ENCODE assay signal across 22 mouse cellular contexts in the genomic region with DNA sequence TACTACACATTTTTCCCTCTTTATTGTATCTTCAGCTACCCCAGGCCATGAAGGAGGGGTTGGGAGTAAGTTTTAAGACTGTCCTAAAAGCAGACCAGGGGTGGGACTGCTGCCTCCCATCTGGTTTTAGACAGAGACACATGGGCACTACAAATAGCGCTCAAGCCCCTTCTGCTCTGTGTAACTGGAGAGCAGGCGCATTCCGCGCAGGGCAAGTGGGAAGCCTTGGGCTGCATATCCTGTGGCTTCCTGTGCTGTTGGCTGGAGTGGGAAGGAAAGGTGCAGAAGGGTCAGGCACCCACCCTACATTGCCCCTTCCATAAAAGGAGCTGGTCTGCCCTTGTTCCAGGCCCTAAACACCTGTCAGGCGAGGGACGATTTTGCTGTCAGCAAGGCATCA. TPM values are rescaled to one million over a fixed set of nuclear protein-coding genes. Genes with fewer than 3 reads are reported as not detected.
DNase-seq lines count a peak whose midpoint lies in the region; ATAC-seq lines count a peak whose summit lies in the region.
"Had no signal": no experiment of that assay in that cellular context is flagged by ENCODE, and none has a peak within 500 bp of the region (broad histone marks: within the 10 kb centered on the region; RNA-seq: fewer than 3 reads in every experiment).

No protein-coding gene starts in this region.

- H3K4me1 ChIP-seq in heart, embryonic 13.5 days = peaks cover 72% of the 10 kb centered on the region
- H3K4me1 ChIP-seq in midbrain, embryonic 11.5 days (ENCODE audit: control insufficient read depth, insufficient read depth, low read length) = no peaks in the 10 kb centered on the region
- H3K4me1 ChIP-seq in midbrain, embryonic 10.5 days = no peaks in the 10 kb centered on the region; the same call in 1 of the 2 replicates
- H3K4me1 ChIP-seq: midbrain, embryonic 12.5 days had no signal

- H3K4me3 ChIP-seq in heart, embryonic 13.5 days = no peak overlapping the region
- no peak overlapping the region for H3K4me3 ChIP-seq in midbrain, embryonic 11.5 days (ENCODE audit: low read depth, low read length)
- H3K4me3 ChIP-seq in midbrain, embryonic 10.5 days = no peak overlapping the region
- H3K4me3 ChIP-seq: hindbrain, embryonic 13.5 days; intestine, embryonic 15.5 days; kidney, embryonic 15.5 days; midbrain, embryonic 12.5 days had no signal

- ATAC-seq in heart, embryonic 13.5 days (ENCODE audit: extremely low read depth, insufficient number of reproducible peaks, low FRiP score, low TSS enrichment) = no peak
- no peak for ATAC-seq in midbrain, embryonic 11.5 days (ENCODE audit: low FRiP score)
- ATAC-seq: forebrain, embryonic 16.5 days had no signal

- WGBS in heart, embryonic 13.5 days = 35% methylated on average over 6 of the region's 6 CpGs
- WGBS in midbrain, embryonic 11.5 days = 89% methylated on average over 6 of the region's 6 CpGs
- WGBS in midbrain, embryonic 10.5 days = 89% methylated on average over 6 of the region's 6 CpGs

- intact Hi-C loops in heart, postnatal 14 days (cut with DNase I) = no loop called here

- H3K9me3 ChIP-seq in heart, embryonic 13.5 days = no peaks in the 10 kb centered on the region
- no peaks in the 10 kb centered on the region for H3K9me3 ChIP-seq in midbrain, embryonic 11.5 days (ENCODE audit: control insufficient read depth, low read length)
- no peaks in the 10 kb centered on the region for H3K9me3 ChIP-seq in midbrain, embryonic 10.5 days (replicated peaks)
- H3K9me3 ChIP-seq: hindbrain, embryonic 13.5 days; intestine, embryonic 15.5 days; kidney, embryonic 15.5 days; midbrain, embryonic 12.5 days had no signal

- H3K4me2 ChIP-seq in heart, embryonic 13.5 days = no peak overlapping the region
- H3K4me2 ChIP-seq in midbrain, embryonic 11.5 days = no peak overlapping the region
- H3K4me2 ChIP-seq: hindbrain, embryonic 13.5 days; intestine, embryonic 15.5 days; kidney, embryonic 15.5 days; midbrain, embryonic 12.5 days had no signal

- DNase-seq in gastrocnemius, adult 18-20 months (ENCODE audit: low spot score) = peak; percentile 62
- no peak for DNase-seq in gastrocnemius, postnatal 10 days
- DNase-seq in heart, postnatal 14 days = no peak
- peak; percentile 19 for DNase-seq in midbrain, embryonic 11.5 days (ENCODE audit: low spot score, missing footprints)
- DNase-seq in midbrain, embryonic 10.5 days (ENCODE audit: low spot score) = no peak
- DNase-seq in frontal cortex, postnatal 36 days (ENCODE audit: low spot score in 2 of 2) = no peak
- DNase-seq in left cerebral cortex, adult 9 months (ENCODE audit: low spot score in 2 of 2) = no peak
- DNase-seq: cerebellum, adult 9-11 months; embryo, embryonic 11 days; layer of hippocampus, postnatal 36 days; right cerebral cortex, postnatal 25 days; thymus, postnatal 36 days had no signal

- H3K9ac ChIP-seq in heart, embryonic 13.5 days = no peak overlapping the region
- H3K9ac ChIP-seq in midbrain, embryonic 11.5 days (ENCODE audit: low read length) = no peak overlapping the region
- H3K9ac ChIP-seq: hindbrain, embryonic 13.5 days; intestine, embryonic 15.5 days; kidney, embryonic 15.5 days; liver, embryonic 14.5 days; midbrain, embryonic 12.5 days had no signal

- peak overlapping the region; percentile 94 for H3K27ac ChIP-seq in heart, embryonic 13.5 days (replicated peaks)
- no peak overlapping the region for H3K27ac ChIP-seq in midbrain, embryonic 11.5 days (ENCODE audit: low read depth, low read length)
- H3K27ac ChIP-seq in midbrain, embryonic 10.5 days (replicated peaks) = no peak overlapping the region
- H3K27ac ChIP-seq: hindbrain, embryonic 13.5 days; kidney, embryonic 15.5 days; liver, embryonic 14.5 days; midbrain, embryonic 12.5 days had no signal

- H3K27me3 ChIP-seq in heart, embryonic 13.5 days (replicated peaks) = no peaks in the 10 kb centered on the region
- H3K27me3 ChIP-seq in midbrain, embryonic 11.5 days (ENCODE audit: control insufficient read depth, insufficient read depth, low read length) = no peaks in the 10 kb centered on the region
- no peaks in the 10 kb centered on the region for H3K27me3 ChIP-seq in midbrain, embryonic 10.5 days (ENCODE audit: low read depth, poor library complexity, severe bottlenecking)
- H3K27me3 ChIP-seq: hindbrain, embryonic 13.5 days; intestine, embryonic 15.5 days; kidney, embryonic 15.5 days; midbrain, embryonic 12.5 days had no signal

- peaks cover 95% of the 10 kb centered on the region for H3K36me3 ChIP-seq in heart, embryonic 13.5 days
- H3K36me3 ChIP-seq in midbrain, embryonic 11.5 days (ENCODE audit: control insufficient read depth, insufficient read depth, low read length) = no peaks in the 10 kb centered on the region
- H3K36me3 ChIP-seq in midbrain, embryonic 10.5 days = peaks cover 21% of the 10 kb centered on the region
- H3K36me3 ChIP-seq: hindbrain, embryonic 13.5 days; midbrain, embryonic 12.5 days had no signal

RNA-seq across cellular contexts. Expression of gene Smtnl2, which starts 15.9 kb away (rescaled TPM):
- 100 to 1,000 TPM; 311 to 327 TPM for total RNA-seq in gastrocnemius, adult 18-20 months (2021)
- total RNA-seq in gastrocnemius, postnatal 10 days (2021) = 100 to 1,000 TPM; 145 to 153 TPM
- 145 and 160 TPM in 2 replicates for polyA plus RNA-seq in heart, embryonic 13.5 days (2015; fragmentation: Nextera tagmentation; extraction: Ambion mirVana)
- 10 to 100 TPM; 27.1 to 30.5 TPM for total RNA-seq in heart, postnatal 14 days (2021)
- 3.7 and 4.1 TPM in 2 replicates for polyA plus RNA-seq in midbrain, embryonic 11.5 days (2014; fragmentation: Nextera tagmentation; extraction: Ambion mirVana)
- polyA plus RNA-seq in midbrain, embryonic 10.5 days (2016; fragmentation: Nextera tagmentation; extraction: Ambion mirVana) = 10.1 and 13.1 TPM in 2 replicates

RNA-seq across cellular contexts. Expression of gene Tekt1, which starts 33.4 kb away (rescaled TPM):
- total RNA-seq in gastrocnemius, adult 18-20 months (2021) = 1 to 10 TPM; 1.6 to 3.4 TPM
- 1 to 10 TPM; 1.2 to 1.4 TPM for total RNA-seq in gastrocnemius, postnatal 10 days (2021)
- 0.47 and 0.55 TPM in 2 replicates for polyA plus RNA-seq in heart, embryonic 13.5 days (2015; fragmentation: Nextera tagmentation; extraction: Ambion mirVana)
- under 1 TPM in 1 of 2 experiments, not detected in 1; 0.26 TPM for total RNA-seq in heart, postnatal 14 days (2021)
- 4.2 and 5.3 TPM in 2 replicates for polyA plus RNA-seq in midbrain, embryonic 11.5 days (2014; fragmentation: Nextera tagmentation; extraction: Ambion mirVana)
- polyA plus RNA-seq in midbrain, embryonic 10.5 days (2016; fragmentation: Nextera tagmentation; extraction: Ambion mirVana) = 6.1 and 6.8 TPM in 2 replicates
- total RNA-seq: MEL had no signal
- polyA plus RNA-seq: liver, embryonic 14.5 days; stomach, postnatal 0 days had no signal

RNA-seq across cellular contexts. Expression of gene Ggt6, which starts 39.7 kb away (rescaled TPM):
- total RNA-seq in gastrocnemius, adult 18-20 months (2021) = 1 to 10 TPM; 2.1 to 2.3 TPM
- under 1 TPM in 1 of 2 experiments, not detected in 1; 0.28 TPM for total RNA-seq in gastrocnemius, postnatal 10 days (2021)
- polyA plus RNA-seq in heart, embryonic 13.5 days (2015; fragmentation: Nextera tagmentation; extraction: Ambion mirVana) = not detected in 2 replicates
- total RNA-seq in heart, postnatal 14 days (2021) = under 1 TPM in 1 of 2 experiments, not detected in 1; 0.39 TPM
- polyA plus RNA-seq in midbrain, embryonic 11.5 days (2014; fragmentation: Nextera tagmentation; extraction: Ambion mirVana) = not detected in 2 replicates
- not detected in 2 replicates for polyA plus RNA-seq in midbrain, embryonic 10.5 days (2016; fragmentation: Nextera tagmentation; extraction: Ambion mirVana)
- total RNA-seq: layer of hippocampus, postnatal 36 days; MEL had no signal
- polyA plus RNA-seq: forebrain, embryonic 16.5 days; hindbrain, embryonic 13.5 days; midbrain, embryonic 12.5 days; neural tube, embryonic 14.5 days had no signal

RNA-seq across cellular contexts. Expression of gene Mybbp1a, which starts 45.5 kb away (rescaled TPM):
- total RNA-seq in gastrocnemius, adult 18-20 months (2021) = 10 to 100 TPM; 54.7 to 63.3 TPM
- total RNA-seq in gastrocnemius, postnatal 10 days (2021) = 10 to 100 TPM; 74.5 to 75.9 TPM
- polyA plus RNA-seq in heart, embryonic 13.5 days (2015; fragmentation: Nextera tagmentation; extraction: Ambion mirVana) = 82.3 and 88.2 TPM in 2 replicates
- 10 to 100 TPM; 38.0 to 38.4 TPM for total RNA-seq in heart, postnatal 14 days (2021)
- 142 and 144 TPM in 2 replicates for polyA plus RNA-seq in midbrain, embryonic 11.5 days (2014; fragmentation: Nextera tagmentation; extraction: Ambion mirVana)
- 192 and 236 TPM in 2 replicates for polyA plus RNA-seq in midbrain, embryonic 10.5 days (2016; fragmentation: Nextera tagmentation; extraction: Ambion mirVana)

Comparison
In these comparisons a context has a peak if more than half of its experiments do, and no peak if none do; other contexts are left out.
1. DNase-seq: peak in gastrocnemius, adult 18-20 months (single experiment) and midbrain, embryonic 11.5 days (single experiment); none in gastrocnemius, postnatal 10 days (single experiment), heart, postnatal 14 days (0 of 2), midbrain, embryonic 10.5 days (single experiment), frontal cortex, postnatal 36 days (0 of 2) and left cerebral cortex, adult 9 months (0 of 2).
2. RNA of gene Smtnl2, which starts 15.9 kb away (total RNA-seq): 311 to 327 TPM in gastrocnemius, adult 18-20 months and 145 to 153 TPM in gastrocnemius, postnatal 10 days; 27.1 to 30.5 TPM in heart, postnatal 14 days; every median in the first group is over 4 times any median in the second.